Mouse (Mus musculus) granulocyte monocyte progenitor cell, adult 5-6 weeks (primary cell): ENCODE results near the gene Rrp7a. TPM values are rescaled to one million over a fixed set of nuclear protein-coding genes. Genes with fewer than 3 reads are reported as not detected.
A peak's percentile ranks its signal among the peaks of the same experiment; 100 is the strongest.
"Not testable (repeated sequence)": the region's sequence is repeated elsewhere in the genome, so short reads cannot be mapped to it uniquely, and the experiment has no call there.

ENCODE experiments used
- ATAC-seq: replicated peaks from 2 replicates; pipeline ENCODE4 v1.8.0; 2016; ENCODE audit warnings: mild to moderate bottlenecking, moderate TSS enrichment, inconsistent platforms; ENCODE audit not compliant: poor library complexity, severe bottlenecking
- total RNA-seq, 2 experiments: library from RNA; stranded (forward) in 1 of 2; stranded (reverse) in 1 of 2; fragments of 200-712, 200-1000 nt in 1 of 2; fragments of >200 nt in 1 of 2; fragmentation: Nextera tagmentation in 1 of 2; gene quantifications; 2 replicates each; pipeline ENCODE4 v1.2.3; 2014 to 2017

Gene Rrp7a
- total RNA-seq, 2 experiments from 2014 or later, result 26.9 to 88.6 TPM

- ATAC-seq, result no peak
Measured at GRCm38 (mm10) chr15:83157667-83158064, 35.1 kb upstream of the Rrp7a start.

GRCm38 (mm10) chr15:83156929-83157666 is 34.5 kb upstream of the Rrp7a start:
- ATAC-seq, result peak; percentile 57

GRCm38 (mm10) chr15:83155672-83156419 is 33.2 kb upstream of the Rrp7a start:
- ATAC-seq, result 0 out of 2 replicates have a peak, but pooled peaks have one; percentile 16

GRCm38 (mm10) chr15:83154309-83154708 is 31.7 kb upstream of the Rrp7a start:
- no peak for ATAC-seq

GRCm38 (mm10) chr15:83150694-83151093 is 28.1 kb upstream of the Rrp7a start:
- no peak for ATAC-seq

- no peak for ATAC-seq
Measured at GRCm38 (mm10) chr15:83150073-83150442, 27.5 kb upstream of the Rrp7a start.

GRCm38 (mm10) chr15:83149196-83150072 is 26.8 kb upstream of the Rrp7a start, which contains the start of gene Poldip3:
Gene Poldip3 (minus strand): TSS chr15:83149384.
- ATAC-seq, result peak; percentile 72

- peak; percentile 25; the same call in 1 of the 2 replicates for ATAC-seq
Measured at GRCm38 (mm10) chr15:83148801-83149195, 26.2 kb upstream of the Rrp7a start.

GRCm38 (mm10) chr15:83148395-83148794 is 25.8 kb upstream of the Rrp7a start:
- ATAC-seq, result no peak

- ATAC-seq, result peak; percentile 28
Measured at GRCm38 (mm10) chr15:83145541-83145940, 22.9 kb upstream of the Rrp7a start.

GRCm38 (mm10) chr15:83142861-83143260 is 20.3 kb upstream of the Rrp7a start:
- no peak for ATAC-seq

GRCm38 (mm10) chr15:83135654-83136053 is 13.1 kb upstream of the Rrp7a start:
- no peak for ATAC-seq

- no peak for ATAC-seq
Measured at GRCm38 (mm10) chr15:83134671-83135070, 12.1 kb upstream of the Rrp7a start.

GRCm38 (mm10) chr15:83129530-83130231 is 7.1 kb upstream of the Rrp7a start:
- ATAC-seq, result peak; percentile 65

- ATAC-seq, result not testable (repeated sequence)
Measured at GRCm38 (mm10) chr15:83127037-83127436, 4.4 kb upstream of the Rrp7a start.

- ATAC-seq, result no peak
Measured at GRCm38 (mm10) chr15:83126582-83126981, 4.0 kb upstream of the Rrp7a start.

GRCm38 (mm10) chr15:83124625-83125024 is 2.0 kb upstream of the Rrp7a start:
- no peak for ATAC-seq

- peak; percentile 52 for ATAC-seq
Measured at GRCm38 (mm10) chr15:83121709-83122565, 664 bp downstream of the Rrp7a start.

GRCm38 (mm10) chr15:83118360-83118759 is 4.2 kb downstream of the Rrp7a start:
- no peak for ATAC-seq
